Mouse (Mus musculus) thymus, postnatal 25 days (tissue): Measurements from ENCODE around the gene Socs2.

Experiments
- DNase-seq: peaks from one replicate; pipeline ENCODE4 v3.0.0; 2022

Socs2 gene

DNA sequence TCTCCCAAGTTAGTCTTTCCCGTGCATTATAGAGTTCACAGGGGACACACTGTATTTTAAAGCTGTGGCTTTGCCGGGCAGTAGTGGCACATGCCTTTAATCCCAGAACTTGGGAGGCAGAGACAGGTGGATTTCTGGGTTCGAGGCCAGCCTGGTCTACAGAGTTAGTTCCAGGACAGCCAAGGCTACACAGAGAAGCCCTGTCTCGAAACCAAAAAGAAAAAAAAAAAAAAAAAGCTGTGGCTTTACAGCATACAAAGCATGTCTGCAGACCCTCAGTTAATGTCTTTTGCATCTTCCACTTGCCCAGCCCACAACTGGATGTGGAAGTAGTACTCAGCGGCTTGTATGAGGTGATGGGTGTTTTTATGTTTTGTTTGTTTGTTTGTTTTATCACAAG is 79.4 kb downstream of the Socs2 start:
- DNase-seq, result no peak

DNA sequence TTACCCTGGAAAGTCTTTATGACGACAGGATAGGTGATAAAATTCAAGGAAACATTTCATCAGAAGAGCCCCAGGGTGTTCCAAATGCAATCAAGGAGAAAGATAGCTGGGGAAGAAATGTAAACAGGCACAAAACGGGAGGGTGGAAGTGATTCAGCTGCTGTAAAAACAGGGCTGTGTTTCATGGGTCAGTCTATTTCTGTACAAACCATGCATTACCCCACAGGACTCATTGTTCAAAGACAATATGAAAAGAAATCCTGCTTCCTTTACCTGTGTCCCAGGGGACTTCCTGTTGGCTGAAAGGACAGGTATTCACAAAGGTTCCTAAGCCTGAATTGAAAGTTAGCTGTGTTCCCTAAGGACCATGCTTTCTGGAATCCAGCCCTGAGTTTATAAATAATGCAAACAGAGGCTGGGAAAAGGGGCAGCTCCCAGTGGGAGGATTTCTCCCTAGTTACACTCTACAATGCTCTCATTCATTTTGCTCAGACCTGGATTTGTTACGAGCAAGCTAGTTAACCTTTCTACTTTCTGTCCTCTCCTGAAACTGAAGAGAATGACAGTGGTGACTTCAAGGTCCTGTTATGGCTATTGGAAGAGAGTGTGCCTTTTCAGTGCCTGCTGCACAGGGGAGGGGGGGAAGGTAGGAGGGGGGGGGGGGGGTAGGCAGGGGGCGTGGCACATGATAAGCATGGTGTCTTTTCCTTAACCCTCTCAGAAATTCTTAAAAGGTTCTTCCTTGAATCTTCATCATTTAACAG is 80.0 kb downstream of the Socs2 start:
- no peak for DNase-seq
